Mouse (Mus musculus): ENCODE data around the gene Fam161b. TPM values are rescaled to one million over a fixed set of nuclear protein-coding genes. Genes with fewer than 3 reads are reported as not detected.
A peak's percentile ranks its signal among the peaks of the same experiment; 100 is the strongest.

The Fam161b gene
- total and polyA plus RNA-seq, 3 experiments: 4.1 to 13.2 (median 9.8) TPM

DNA sequence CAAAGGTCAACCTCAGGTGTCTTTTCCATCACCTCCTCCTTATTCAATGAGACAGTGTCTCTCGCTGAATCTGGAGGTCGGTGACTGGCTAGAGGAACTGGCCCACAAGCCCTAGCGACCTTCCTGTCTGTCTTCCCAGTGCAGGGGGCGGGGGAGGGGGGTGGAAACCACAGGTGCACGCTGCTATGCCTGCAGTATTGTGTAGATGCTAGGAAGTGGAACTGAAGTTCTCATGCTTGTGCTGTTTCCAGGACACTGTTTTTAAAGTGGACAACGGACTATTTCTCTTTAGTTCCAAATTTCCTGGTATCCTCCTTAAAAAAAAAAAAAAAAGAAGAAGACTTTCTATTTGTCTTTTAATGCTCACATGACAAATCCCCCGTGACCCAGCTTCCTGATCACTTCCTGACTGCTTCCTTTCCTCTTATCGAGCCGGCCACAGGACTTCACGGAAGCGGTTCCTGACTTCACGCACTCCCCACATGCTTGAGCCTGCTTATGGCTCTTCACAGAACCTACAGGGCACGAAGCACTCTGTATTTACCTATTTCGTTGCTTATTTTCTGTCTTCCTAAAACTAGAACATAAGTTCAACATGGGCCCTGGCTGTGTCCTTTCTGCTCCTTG is 27.3 kb upstream of the Fam161b start:
- no peak overlapping the region for H3K4me3 ChIP-seq
- H3K79me2 ChIP-seq (replicated peaks; ENCODE audit: control insufficient read depth, insufficient read depth, low read length): no peaks in the 10 kb centered on the region
- intact Hi-C loops (cut with DNase I): no loop called here

DNA sequence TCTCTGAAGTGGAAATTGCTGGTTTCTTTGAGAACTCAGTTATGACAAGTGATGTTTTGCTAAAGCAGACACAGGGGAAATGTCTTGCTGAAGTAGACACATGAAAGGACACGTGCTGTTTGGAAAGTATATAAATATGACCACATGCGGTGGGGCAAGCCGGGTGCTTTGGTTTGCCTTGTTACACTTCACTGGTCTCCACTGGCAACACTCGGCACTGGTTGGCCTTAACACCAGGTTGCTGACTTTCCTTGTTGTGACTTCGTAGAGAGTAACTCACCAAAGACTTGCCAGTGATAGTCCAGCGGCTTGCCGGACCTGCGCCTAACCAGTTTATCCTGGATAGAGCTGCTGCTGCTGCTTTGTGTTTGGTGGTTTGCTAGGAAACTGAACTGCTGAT is 26.5 kb upstream of the Fam161b start:
- TF ChIP-seq CTCF (IDR thresholded peaks at IDR 0.05) (no peak), EP300 (IDR thresholded peaks at IDR 0.05; ENCODE audit: insufficient read depth, low read depth, low read length) (no peak), POLR2A (IDR thresholded peaks at IDR 0.05; ENCODE audit: insufficient read depth, low read depth, low read length) (no peak)
- no peak for DNase-seq
- H3K9ac ChIP-seq (ENCODE audit: low read depth, low read length): no peak overlapping the region
- no peaks in the 10 kb centered on the region for H3K79me2 ChIP-seq (replicated peaks; ENCODE audit: control insufficient read depth, insufficient read depth, low read length)
- H3K27ac ChIP-seq: peak overlapping the region; percentile 53
- H3K36me3 ChIP-seq (ENCODE audit: control insufficient read depth, insufficient read depth, low read length): no peaks in the 10 kb centered on the region; the same call in none of the 2 replicates
- H3K27me3 ChIP-seq (ENCODE audit: control insufficient read depth, insufficient read depth, low read length): no peaks in the 10 kb centered on the region
- H3K4me1 ChIP-seq (ENCODE audit: control insufficient read depth, insufficient read depth, low read length): peaks cover 5% of the 10 kb centered on the region
- intact Hi-C loops (cut with DNase I): no loop called here
- WGBS: 74% methylated on average over 8 of the region's 8 CpGs
- no peak overlapping the region for H3K4me3 ChIP-seq

More for the DNA sequence above, 27.3 kb upstream of the Fam161b start:
- DNase-seq: no peak
- Histone ChIP-seq H3K4me1 (ENCODE audit: control insufficient read depth, insufficient read depth, low read length) (peaks cover 5% of the 10 kb centered on the region), H3K27ac (peak overlapping the region; percentile 53), H3K36me3 (ENCODE audit: control insufficient read depth, insufficient read depth, low read length) (no peaks in the 10 kb centered on the region; the same call in none of the 2 replicates), H3K9ac (ENCODE audit: low read depth, low read length) (no peak overlapping the region), H3K27me3 (ENCODE audit: control insufficient read depth, insufficient read depth, low read length) (no peaks in the 10 kb centered on the region)
- WGBS: 49% methylated on average over 14 of the region's 14 CpGs
- TF ChIP-seq CTCF (IDR thresholded peaks at IDR 0.05): no peak
- no peak for TF ChIP-seq POLR2A (IDR thresholded peaks at IDR 0.05; ENCODE audit: insufficient read depth, low read depth, low read length)
- TF ChIP-seq EP300 (IDR thresholded peaks at IDR 0.05; ENCODE audit: insufficient read depth, low read depth, low read length): no peak

DNA sequence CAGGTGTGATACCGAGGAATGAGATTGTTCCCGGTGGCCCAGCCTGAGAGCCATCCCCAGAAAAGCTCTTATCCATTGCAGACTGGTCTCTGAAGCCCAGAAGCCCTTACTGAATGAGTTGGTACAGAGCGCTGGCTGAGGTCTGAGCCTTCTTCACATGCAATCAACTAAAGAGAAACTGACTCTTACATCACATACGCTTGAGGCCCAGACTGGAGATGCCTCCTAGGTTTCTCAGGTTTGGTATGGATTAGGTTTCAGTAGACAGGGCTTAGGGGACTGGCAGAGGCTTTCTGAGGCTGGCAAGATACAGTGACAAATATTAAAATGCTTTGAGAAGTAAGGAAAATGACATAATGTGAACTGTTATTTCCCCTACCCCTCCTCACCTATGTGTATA is 23.8 kb upstream of the Fam161b start:
- TF ChIP-seq CTCF (IDR thresholded peaks at IDR 0.05) (no peak), EP300 (IDR thresholded peaks at IDR 0.05; ENCODE audit: insufficient read depth, low read depth, low read length) (no peak), POLR2A (IDR thresholded peaks at IDR 0.05; ENCODE audit: insufficient read depth, low read depth, low read length) (no peak)
- Histone ChIP-seq H3K27ac (peak overlapping the region; percentile 76), H3K4me1 (ENCODE audit: control insufficient read depth, insufficient read depth, low read length) (peaks cover 5% of the 10 kb centered on the region), H3K9ac (ENCODE audit: low read depth, low read length) (no peak overlapping the region), H3K79me2 (replicated peaks; ENCODE audit: control insufficient read depth, insufficient read depth, low read length) (no peaks in the 10 kb centered on the region), H3K36me3 (ENCODE audit: control insufficient read depth, insufficient read depth, low read length) (no peaks in the 10 kb centered on the region; the same call in none of the 2 replicates), H3K27me3 (ENCODE audit: control insufficient read depth, insufficient read depth, low read length) (no peaks in the 10 kb centered on the region), H3K4me3 (no peak overlapping the region)
- WGBS: 80% methylated on average over 4 of the region's 4 CpGs
- DNase-seq: no peak
- intact Hi-C loops (cut with DNase I): no loop called here

DNA sequence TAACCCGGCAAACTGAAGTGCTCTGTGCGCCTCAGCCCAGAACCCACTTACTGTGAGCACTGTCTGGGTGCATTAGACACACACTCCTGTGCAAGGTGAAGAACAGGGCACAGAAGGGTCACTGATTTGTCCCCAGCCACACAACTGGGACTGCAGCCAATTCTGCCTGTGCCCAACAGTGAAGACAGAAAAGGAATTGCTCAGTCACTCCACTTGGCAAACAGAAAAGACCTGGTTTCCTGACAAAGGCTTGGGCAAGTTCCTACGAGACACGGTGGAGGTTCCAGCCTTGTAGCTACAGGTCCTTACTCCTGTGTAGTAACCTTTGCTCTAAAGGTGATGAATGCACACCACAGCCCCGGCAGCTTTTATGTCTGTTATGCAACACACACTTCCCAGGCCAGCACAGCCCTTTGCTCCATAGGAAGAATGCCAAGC is 23.0 kb upstream of the Fam161b start:
- peak; percentile 51 to 78 for DNase-seq
- Histone ChIP-seq H3K27ac (peak overlapping the region; percentile 76), H3K4me1 (ENCODE audit: control insufficient read depth, insufficient read depth, low read length) (peaks cover 5% of the 10 kb centered on the region), H3K4me3 (no peak overlapping the region), H3K27me3 (ENCODE audit: control insufficient read depth, insufficient read depth, low read length) (no peaks in the 10 kb centered on the region), H3K9ac (ENCODE audit: low read depth, low read length) (no peak overlapping the region), H3K36me3 (ENCODE audit: control insufficient read depth, insufficient read depth, low read length) (no peaks in the 10 kb centered on the region; the same call in none of the 2 replicates), H3K79me2 (replicated peaks; ENCODE audit: control insufficient read depth, insufficient read depth, low read length) (no peaks in the 10 kb centered on the region)
- intact Hi-C loops (cut with DNase I): no loop called here
- TF ChIP-seq POLR2A (IDR thresholded peaks at IDR 0.05; ENCODE audit: insufficient read depth, low read depth, low read length): no peak
- 0 out of 2 replicates have a peak, but pooled peaks have one; percentile 29 for TF ChIP-seq EP300 (IDR thresholded peaks at IDR 0.05; ENCODE audit: insufficient read depth, low read depth, low read length)
- WGBS: 40% methylated on average over 5 of the region's 5 CpGs

DNA sequence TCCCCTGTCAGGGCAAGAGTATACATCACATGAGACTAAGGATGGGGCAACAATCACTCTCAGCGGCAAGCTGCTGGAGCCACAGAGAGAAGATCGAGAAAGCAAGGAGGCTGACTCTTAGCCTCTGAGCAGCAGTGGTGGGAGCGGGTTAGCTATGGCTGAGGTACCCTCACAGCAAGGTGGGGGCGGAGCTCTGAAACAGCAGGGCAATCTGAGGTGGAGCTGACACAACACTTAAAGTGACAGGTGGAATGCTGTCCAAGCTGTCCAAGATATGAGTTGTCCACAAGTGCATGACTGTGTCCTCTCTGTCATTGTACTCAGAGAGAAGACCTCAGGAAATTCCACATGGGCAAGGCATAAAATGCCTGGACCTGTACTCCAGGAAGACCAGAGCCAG is 20.7 kb upstream of the Fam161b start:
- no peaks in the 10 kb centered on the region; the same call in none of the 2 replicates for H3K36me3 ChIP-seq (ENCODE audit: control insufficient read depth, insufficient read depth, low read length)
- WGBS: 64% methylated on average over 4 of the region's 4 CpGs
- H3K27ac ChIP-seq: peak overlapping the region; percentile 58
- peaks cover 2% of the 10 kb centered on the region; the same call in 1 of the 2 replicates for H3K4me1 ChIP-seq (ENCODE audit: control insufficient read depth, insufficient read depth, low read length)
- H3K4me3 ChIP-seq: peak overlapping the region; percentile 31
- intact Hi-C loops (cut with DNase I): no loop called here
- H3K27me3 ChIP-seq (ENCODE audit: control insufficient read depth, insufficient read depth, low read length): no peaks in the 10 kb centered on the region
- H3K9ac ChIP-seq (ENCODE audit: low read depth, low read length): peak overlapping the region; percentile 49
- peak in 1 of 2 experiments; percentile 33 for DNase-seq
- no peaks in the 10 kb centered on the region for H3K79me2 ChIP-seq (replicated peaks; ENCODE audit: control insufficient read depth, insufficient read depth, low read length)
- peak; percentile 78 for TF ChIP-seq POLR2A (IDR thresholded peaks at IDR 0.05; ENCODE audit: insufficient read depth, low read depth, low read length)
- peak; percentile 89 for TF ChIP-seq EP300 (IDR thresholded peaks at IDR 0.05; ENCODE audit: insufficient read depth, low read depth, low read length)
- TF ChIP-seq CTCF (IDR thresholded peaks at IDR 0.05): no peak

DNA sequence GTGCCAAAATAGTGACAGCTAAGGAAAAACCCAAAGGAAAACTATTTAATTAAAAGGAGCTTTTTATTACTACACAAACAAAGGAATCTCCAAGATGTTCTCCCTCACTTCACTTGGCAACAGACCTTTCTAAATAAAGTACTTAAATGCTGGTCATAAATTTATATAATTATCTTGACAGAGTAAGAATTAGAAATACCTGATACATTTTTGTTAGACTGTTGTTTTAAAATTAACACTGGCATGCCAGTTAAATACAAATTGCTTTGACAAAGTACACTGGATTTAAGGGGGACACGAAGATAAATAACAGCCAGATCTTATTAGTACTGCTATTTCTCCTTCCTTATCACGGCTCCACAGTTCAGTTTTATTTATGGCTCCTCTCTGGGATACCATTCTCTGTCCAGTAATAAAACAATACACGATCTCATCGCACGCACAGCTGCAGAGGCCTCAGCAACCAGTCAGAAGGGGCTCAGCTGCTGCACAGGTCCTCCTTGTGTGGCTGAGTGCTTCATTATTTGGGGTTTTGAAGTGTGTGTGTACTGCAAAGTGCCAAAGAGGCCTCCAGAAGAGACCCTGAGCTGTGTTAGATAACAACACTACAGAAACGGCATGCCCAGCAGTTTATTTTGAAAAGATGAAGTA is 12.3 kb upstream of the Fam161b start:
- Histone ChIP-seq H3K9ac (ENCODE audit: low read depth, low read length) (no peak overlapping the region), H3K36me3 (ENCODE audit: control insufficient read depth, insufficient read depth, low read length) (peaks cover 14% of the 10 kb centered on the region), H3K4me1 (ENCODE audit: control insufficient read depth, insufficient read depth, low read length) (no peaks in the 10 kb centered on the region), H3K27me3 (ENCODE audit: control insufficient read depth, insufficient read depth, low read length) (no peaks in the 10 kb centered on the region), H3K27ac (peak overlapping the region; percentile 54), H3K4me3 (no peak overlapping the region), H3K79me2 (replicated peaks; ENCODE audit: control insufficient read depth, insufficient read depth, low read length) (no peaks in the 10 kb centered on the region)
- 54% methylated on average over 6 of the region's 6 CpGs for WGBS
- TF ChIP-seq CTCF (IDR thresholded peaks at IDR 0.05): no peak
- no peak for TF ChIP-seq POLR2A (IDR thresholded peaks at IDR 0.05; ENCODE audit: insufficient read depth, low read depth, low read length)
- no peak for TF ChIP-seq EP300 (IDR thresholded peaks at IDR 0.05; ENCODE audit: insufficient read depth, low read depth, low read length)
- intact Hi-C loops (cut with DNase I): no loop called here
- no peak for DNase-seq
